Mouse (Mus musculus) lung, adult 2 months (tissue): ENCODE measurements at regions not wholly inside any gene's neighbourhood (a gene's known extent, or its start where the extent isn't known, plus 50 kb on each side); places are given as distances from the start of the nearest gene placed in this dataset.

Experiments
- DNase-seq: peaks from one replicate; pipeline ENCODE4 v3.0.0; 2022
- H3K4me1 ChIP-seq: fragments of 200-500 bp; 2 replicates; pipeline ENCODE4 v1.6.1; 2011; ENCODE audit warnings: low read length; ENCODE audit not compliant: control insufficient read depth, insufficient read depth
- H3K4me3 ChIP-seq: fragments of 200-500 bp; replicated peaks from 2 replicates; pipeline ENCODE3; 2011; ENCODE audit warnings: low read depth, mild to moderate bottlenecking, control low read depth, low read length; ENCODE audit errors: extremely low read depth
- CTCF ChIP-seq: fragments of 200-500 bp; IDR thresholded peaks from 2 replicates; pipeline ENCODE4 v1.5.1; 2011; ENCODE audit warnings: mild to moderate bottlenecking, low read length, control low read depth; ENCODE audit not compliant: insufficient read depth
- POLR2A ChIP-seq: fragments of 200-500 bp; IDR thresholded peaks from 2 replicates; pipeline ENCODE4 v1.6.1; 2011; ENCODE audit warnings: low read depth, mild to moderate bottlenecking, control low read depth, low read length, borderline replicate concordance; ENCODE audit errors: extremely low read depth
- WGBS: fragments of 180-500 bp; shearing (Covaris S2); methylation state at CpG from one replicate; pipeline ENCODE4 v1.1.7; 2018; 5-methylcytosine and 5-hydroxymethylcytosine counted together

GRCm38 (mm10) chr12:25415232-25415631 lies 318.3 kb upstream of the Id2 start:
- TF ChIP-seq POLR2A (no peak), CTCF (peak; percentile 60)
- 40% methylated on average over 2 of the region's 2 CpGs for WGBS
- Histone ChIP-seq H3K4me3 (no peak overlapping the region), H3K4me1 (no peaks in the 10 kb centered on the region; the same call in 1 of the 2 replicates)
- peak; percentile 29 for DNase-seq

- 70% methylated on average over 2 of the region's 2 CpGs for WGBS
- no peaks in the 10 kb centered on the region; the same call in 1 of the 2 replicates for H3K4me1 ChIP-seq
- DNase-seq: no peak
- TF ChIP-seq CTCF: no peak
- no peak for TF ChIP-seq POLR2A
- no peak overlapping the region for H3K4me3 ChIP-seq
These were observed 310.4 kb upstream of the Id2 start for GRCm38 (mm10) chr12:25407301-25407700.

- WGBS: 60% methylated on average over 5 of the region's 5 CpGs
- Histone ChIP-seq H3K4me3 (no peak overlapping the region), H3K4me1 (no peaks in the 10 kb centered on the region)
- DNase-seq: no peak
- TF ChIP-seq POLR2A (no peak), CTCF (no peak)
These were observed 303.4 kb upstream of the Id2 start for GRCm38 (mm10) chr12:25400326-25400725.

GRCm38 (mm10) chr12:25398726-25399125 lies 301.8 kb upstream of the Id2 start:
- no peak for TF ChIP-seq POLR2A
- TF ChIP-seq CTCF: no peak
- Histone ChIP-seq H3K4me3 (no peak overlapping the region), H3K4me1 (no peaks in the 10 kb centered on the region)
- DNase-seq: no peak
- WGBS: 65% methylated on average over 3 of the region's 3 CpGs

- no peak for DNase-seq
- 76% methylated on average over 3 of the region's 3 CpGs for WGBS
- Histone ChIP-seq H3K4me1 (no peaks in the 10 kb centered on the region), H3K4me3 (no peak overlapping the region)
- no peak for TF ChIP-seq POLR2A
- no peak for TF ChIP-seq CTCF
These were observed 297.4 kb upstream of the Id2 start for GRCm38 (mm10) chr12:25394326-25394725.

GRCm38 (mm10) chr12:25393501-25393900 lies 296.6 kb upstream of the Id2 start:
- no peak for DNase-seq
- no peak for TF ChIP-seq CTCF
- no peak for TF ChIP-seq POLR2A
- Histone ChIP-seq H3K4me3 (no peak overlapping the region), H3K4me1 (no peaks in the 10 kb centered on the region)
- 80% methylated on average over 4 of the region's 4 CpGs for WGBS

- Histone ChIP-seq H3K4me1 (no peaks in the 10 kb centered on the region), H3K4me3 (no peak overlapping the region)
- 59% methylated on average over 5 of the region's 5 CpGs for WGBS
- TF ChIP-seq CTCF (no peak), POLR2A (no peak)
- DNase-seq: no peak
These were observed 292.3 kb upstream of the Id2 start for GRCm38 (mm10) chr12:25389202-25389601.

- no peak overlapping the region for H3K4me3 ChIP-seq
- TF ChIP-seq CTCF (no peak), POLR2A (no peak)
- no peak for DNase-seq
- WGBS: 59% methylated on average over 5 of the region's 5 CpGs
- H3K4me1 ChIP-seq: no peaks in the 10 kb centered on the region
These were observed 290.9 kb upstream of the Id2 start for GRCm38 (mm10) chr12:25387791-25388280.

- DNase-seq: no peak
- H3K4me3 ChIP-seq: no peak overlapping the region
- 76% methylated on average over 6 of the region's 6 CpGs for WGBS
- TF ChIP-seq CTCF (no peak), POLR2A (no peak)
- no peaks in the 10 kb centered on the region for H3K4me1 ChIP-seq
These were observed 286.0 kb upstream of the Id2 start for GRCm38 (mm10) chr12:25382961-25383360.

- no peak for DNase-seq
- no peaks in the 10 kb centered on the region for H3K4me1 ChIP-seq
- 93% methylated on average over 2 of the region's 2 CpGs for WGBS
- TF ChIP-seq CTCF: no peak
- no peak for TF ChIP-seq POLR2A
- H3K4me3 ChIP-seq: no peak overlapping the region
These were observed 285.5 kb upstream of the Id2 start for GRCm38 (mm10) chr12:25382475-25382874.

- WGBS: 32% methylated on average over 4 of the region's 4 CpGs
These were observed 284.7 kb upstream of the Id2 start for GRCm38 (mm10) chr12:25381619-25382018.

More at GRCm38 (mm10) chr12:25381619-25382018, 284.7 kb upstream of the Id2 start:
- DNase-seq: no peak
- TF ChIP-seq CTCF: no peak
- no peak for TF ChIP-seq POLR2A
- Histone ChIP-seq H3K4me3 (no peak overlapping the region), H3K4me1 (no peaks in the 10 kb centered on the region)
